Mouse (Mus musculus) intestine, embryonic 14.5 days (tissue): ENCODE measurements at regions not wholly inside any gene's neighbourhood (a gene's known extent, or its start where the extent isn't known, plus 50 kb on each side); places are given as distances from the start of the nearest gene placed in this dataset.
A peak's percentile ranks its signal among the peaks of the same experiment; 100 is the strongest.

Source experiments
- ATAC-seq: fragments of 200-750 bp; cut with Nextera tagmentation; replicated peaks from 2 replicates; pipeline ENCODE4 v1.8.0; 2017; ENCODE audit warnings: low read depth, moderate number of reproducible peaks, moderate TSS enrichment, moderate library complexity; ENCODE audit not compliant: low FRiP score, low TSS enrichment
- DNase-seq: peaks from one replicate; pipeline ENCODE4 v3.0.0-alpha.2; 2018; ENCODE audit warnings: low spot score
- H3K27ac ChIP-seq: fragments of 300-500 bp; sonication (generic); 2 replicates; pipeline ENCODE4 v1.5.1; 2014; ENCODE audit warnings: low read depth, mild to moderate bottlenecking, control low read depth
- H3K27me3 ChIP-seq: fragments of 300-500 bp; sonication (generic); replicated peaks from 2 replicates; pipeline ENCODE4 v1.6.1; 2014; ENCODE audit warnings: low read length, control low read depth; ENCODE audit not compliant: control insufficient read depth, insufficient read depth
- H3K36me3 ChIP-seq: fragments of 300-500 bp; sonication (generic); 2 replicates; pipeline ENCODE4 v1.6.1; 2014; ENCODE audit warnings: low read length, control low read depth; ENCODE audit not compliant: control insufficient read depth, insufficient read depth
- H3K4me1 ChIP-seq: fragments of 300-500 bp; sonication (generic); replicated peaks from 2 replicates; pipeline ENCODE4 v1.6.1; 2014; ENCODE audit warnings: low read length, control low read depth, mixed read lengths; ENCODE audit not compliant: control insufficient read depth, insufficient read depth
- H3K4me2 ChIP-seq: fragments of 300-500 bp; sonication (generic); 2 replicates; pipeline ENCODE4 v1.6.1; 2014; ENCODE audit warnings: low read length
- H3K4me3 ChIP-seq: fragments of 300-500 bp; sonication (generic); 2 replicates; pipeline ENCODE4 v1.5.1; 2014; ENCODE audit warnings: low read depth, low read length, control low read depth, mixed read lengths
- H3K9ac ChIP-seq: fragments of 300-500 bp; sonication (generic); 2 replicates; pipeline ENCODE4 v1.6.1; 2014; ENCODE audit warnings: mild to moderate bottlenecking, low read length
- H3K9me3 ChIP-seq: fragments of 300-500 bp; sonication (generic); 2 replicates; pipeline ENCODE4 v1.6.1; 2016; ENCODE audit warnings: low read length, control low read depth; ENCODE audit not compliant: control insufficient read depth
- WGBS: fragments of 180-500 bp; shearing (Covaris S2); extraction: QIAGEN DNeasy Blood & Tissue Kit; methylation state at CpG from one replicate; pipeline ENCODE4 v1.1.7; 2014; 5-methylcytosine and 5-hydroxymethylcytosine counted together

- no peaks in the 10 kb centered on the region for H3K9me3 ChIP-seq
- peak; percentile 74 for DNase-seq
- H3K4me2 ChIP-seq: no peak overlapping the region
- 84% methylated on average over 12 of the region's 12 CpGs for WGBS
- ATAC-seq: no peak
- no peaks in the 10 kb centered on the region for H3K4me1 ChIP-seq
- H3K27me3 ChIP-seq: no peaks in the 10 kb centered on the region
- no peaks in the 10 kb centered on the region for H3K36me3 ChIP-seq
- no peak overlapping the region for H3K27ac ChIP-seq
- no peak overlapping the region for H3K4me3 ChIP-seq
- H3K9ac ChIP-seq: no peak overlapping the region
These were observed 387.7 kb upstream of the Brinp3 start for GRCm38 (mm10) chr1:146106882-146107281.
